Mouse (Mus musculus): ENCODE results near the gene Gas1. TPM values are rescaled to one million over a fixed set of nuclear protein-coding genes. Genes with fewer than 3 reads are reported as not detected.

Gas1 gene
- polyA plus RNA-seq, 1 experiment from 2014 or later = 55.0 TPM

- Histone ChIP-seq H3K9me3 (ENCODE audit: low read length) (peaks cover 19% of the 10 kb centered on the region), H3K4me2 (replicated peaks; ENCODE audit: low read depth, low read length) (no peak overlapping the region), H3K9ac (replicated peaks; ENCODE audit: low read length) (no peak overlapping the region), H3K4me1 (ENCODE audit: insufficient read depth, low read length) (peaks cover 3% of the 10 kb centered on the region; the same call in 1 of the 2 replicates), H3K4me3 (ENCODE audit: low read length) (no peak overlapping the region), H3K36me3 (ENCODE audit: insufficient read depth, low read length) (no peaks in the 10 kb centered on the region), H3K27ac (ENCODE audit: low read length) (no peak overlapping the region), H3K27me3 (ENCODE audit: insufficient read depth, low read length) (0 out of 2 replicates have a peak, but pooled peaks cover 4% of the 10 kb centered on the region)
- no peak for ATAC-seq (ENCODE audit: low FRiP score, low TSS enrichment)
- WGBS = 86% methylated on average over 3 of the region's 3 CpGs
These were observed 23.0 kb downstream of the Gas1 start for GRCm38 (mm10) chr13:60154170-60154569.

DNA sequence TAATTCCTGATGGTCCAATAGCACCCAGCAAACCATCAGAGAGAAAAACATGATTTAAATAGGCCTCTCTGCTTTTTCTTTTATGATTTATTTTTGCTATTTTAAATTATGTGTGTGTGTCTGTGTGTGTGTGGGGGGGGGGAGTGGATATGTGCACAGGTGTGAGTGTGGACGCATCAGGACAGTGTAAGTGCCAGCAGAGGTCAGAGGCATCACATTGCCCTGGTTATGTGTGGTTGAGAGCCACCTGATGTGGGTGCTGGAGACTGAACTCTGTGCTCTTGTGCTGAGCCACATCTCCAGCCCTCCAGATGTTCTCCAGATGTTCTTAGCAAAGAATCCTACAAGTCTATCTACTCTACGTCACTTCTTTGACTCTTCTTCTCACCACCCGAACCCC, 28.9 kb downstream of the Gas1 start:
- H3K4me1 ChIP-seq (ENCODE audit: insufficient read depth, low read length) = peaks cover 18% of the 10 kb centered on the region
- no peak overlapping the region for H3K4me3 ChIP-seq (ENCODE audit: low read length)
- no peak overlapping the region for H3K4me2 ChIP-seq (replicated peaks; ENCODE audit: low read depth, low read length)
- peak; percentile 49; the same call in 1 of the 2 replicates for ATAC-seq (ENCODE audit: low FRiP score, low TSS enrichment)
- 74% methylated on average over 3 of the region's 3 CpGs for WGBS
- H3K27ac ChIP-seq (ENCODE audit: low read length) = no peak overlapping the region
- H3K9ac ChIP-seq (replicated peaks; ENCODE audit: low read length) = no peak overlapping the region
- H3K36me3 ChIP-seq (ENCODE audit: insufficient read depth, low read length) = no peaks in the 10 kb centered on the region
- peaks cover 17% of the 10 kb centered on the region for H3K9me3 ChIP-seq (ENCODE audit: low read length)
- H3K27me3 ChIP-seq (ENCODE audit: insufficient read depth, low read length) = no peaks in the 10 kb centered on the region

DNA sequence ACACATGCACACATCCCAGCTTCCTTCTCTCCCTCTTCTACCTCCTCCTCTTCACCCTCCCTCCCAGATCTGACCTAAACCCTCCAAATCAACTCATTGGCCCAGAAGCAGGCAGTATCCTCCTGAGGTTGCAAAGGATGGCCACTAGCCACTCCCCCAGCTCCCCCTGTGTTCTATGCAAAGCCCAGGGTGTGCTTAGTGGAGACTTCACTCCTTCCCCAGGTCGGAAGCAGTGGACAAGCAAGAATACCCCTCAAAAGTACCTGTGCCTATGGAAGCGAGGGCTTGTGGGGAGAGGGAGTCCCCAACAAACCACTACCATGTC, 29.3 kb downstream of the Gas1 start:
- Histone ChIP-seq H3K27ac (ENCODE audit: low read length) (peak overlapping the region; percentile 82), H3K36me3 (ENCODE audit: insufficient read depth, low read length) (no peaks in the 10 kb centered on the region), H3K4me2 (replicated peaks; ENCODE audit: low read depth, low read length) (peak overlapping the region; percentile 63), H3K9ac (replicated peaks; ENCODE audit: low read length) (no peak overlapping the region; the same call in 1 of the 2 replicates), H3K4me1 (ENCODE audit: insufficient read depth, low read length) (peaks cover 18% of the 10 kb centered on the region), H3K9me3 (ENCODE audit: low read length) (peaks cover 13% of the 10 kb centered on the region), H3K27me3 (ENCODE audit: insufficient read depth, low read length) (no peaks in the 10 kb centered on the region), H3K4me3 (ENCODE audit: low read length) (no peak overlapping the region; the same call in 1 of the 2 replicates)
- peak; percentile 39 for ATAC-seq (ENCODE audit: low FRiP score, low TSS enrichment)
- WGBS = 71% methylated on average over 2 of the region's 2 CpGs

GRCm38 (mm10) chr13:60146994-60147856, 29.9 kb downstream of the Gas1 start:
- Histone ChIP-seq H3K27ac (ENCODE audit: low read length) (peak overlapping the region; percentile 82), H3K4me2 (replicated peaks; ENCODE audit: low read depth, low read length) (peak overlapping the region; percentile 63), H3K9me3 (ENCODE audit: low read length) (peaks cover 12% of the 10 kb centered on the region), H3K27me3 (ENCODE audit: insufficient read depth, low read length) (no peaks in the 10 kb centered on the region), H3K9ac (replicated peaks; ENCODE audit: low read length) (peak overlapping the region; percentile 61), H3K36me3 (ENCODE audit: insufficient read depth, low read length) (no peaks in the 10 kb centered on the region), H3K4me3 (ENCODE audit: low read length) (peak overlapping the region; percentile 36), H3K4me1 (ENCODE audit: insufficient read depth, low read length) (peaks cover 18% of the 10 kb centered on the region)
- ATAC-seq (ENCODE audit: low FRiP score, low TSS enrichment) = peak; percentile 84
- WGBS = 2% methylated on average over 21 of the region's 21 CpGs

GRCm38 (mm10) chr13:60146231-60146630, 30.9 kb downstream of the Gas1 start:
- no peak for ATAC-seq (ENCODE audit: low FRiP score, low TSS enrichment)

DNA sequence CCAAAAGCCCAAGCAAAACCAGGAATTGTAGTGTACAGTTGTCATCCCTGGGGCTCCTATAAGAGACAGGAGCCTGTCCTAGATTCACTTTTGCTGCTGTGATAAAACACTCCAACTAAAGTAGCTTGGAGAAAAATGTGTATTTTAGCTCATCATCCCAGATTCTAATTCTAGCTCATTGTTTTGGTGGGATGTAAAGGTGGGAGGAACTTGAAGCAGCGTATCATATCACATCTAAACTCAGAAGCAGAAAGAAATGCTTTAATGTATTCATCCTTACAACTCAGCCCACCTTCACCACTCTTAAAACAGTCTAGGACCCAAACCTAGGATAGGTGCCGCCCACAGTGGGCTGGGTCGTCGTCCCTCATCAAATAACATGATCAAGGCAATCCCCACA, 40.2 kb downstream of the Gas1 start:
- Histone ChIP-seq H3K9ac (replicated peaks; ENCODE audit: low read length) (no peak overlapping the region), H3K9me3 (ENCODE audit: low read length) (no peaks in the 10 kb centered on the region), H3K4me3 (ENCODE audit: low read length) (no peak overlapping the region), H3K27ac (ENCODE audit: low read length) (no peak overlapping the region), H3K27me3 (ENCODE audit: insufficient read depth, low read length) (no peaks in the 10 kb centered on the region; the same call in 1 of the 2 replicates), H3K4me2 (replicated peaks; ENCODE audit: low read depth, low read length) (no peak overlapping the region), H3K4me1 (ENCODE audit: insufficient read depth, low read length) (peaks cover 19% of the 10 kb centered on the region), H3K36me3 (ENCODE audit: insufficient read depth, low read length) (no peaks in the 10 kb centered on the region)
- ATAC-seq (ENCODE audit: low FRiP score, low TSS enrichment) = no peak
- 93% methylated on average over 4 of the region's 4 CpGs for WGBS

More at GRCm38 (mm10) chr13:60146231-60146630, 30.9 kb downstream of the Gas1 start:
- peak overlapping the region; percentile 50; the same call in 1 of the 2 replicates for H3K27ac ChIP-seq (ENCODE audit: low read length)
- no peak overlapping the region for H3K4me3 ChIP-seq (ENCODE audit: low read length)
- no peaks in the 10 kb centered on the region for H3K27me3 ChIP-seq (ENCODE audit: insufficient read depth, low read length)
- peaks cover 3% of the 10 kb centered on the region; the same call in 1 of the 2 replicates for H3K9me3 ChIP-seq (ENCODE audit: low read length)
- no peaks in the 10 kb centered on the region for H3K36me3 ChIP-seq (ENCODE audit: insufficient read depth, low read length)
- no peak overlapping the region for H3K9ac ChIP-seq (replicated peaks; ENCODE audit: low read length)
- H3K4me1 ChIP-seq (ENCODE audit: insufficient read depth, low read length) = peaks cover 18% of the 10 kb centered on the region
- 37% methylated on average over 3 of the region's 3 CpGs for WGBS
- H3K4me2 ChIP-seq (replicated peaks; ENCODE audit: low read depth, low read length) = no peak overlapping the region

GRCm38 (mm10) chr13:60134439-60134799, 42.7 kb downstream of the Gas1 start:
- ATAC-seq (ENCODE audit: low FRiP score, low TSS enrichment) = no peak
- H3K27ac ChIP-seq (ENCODE audit: low read length) = no peak overlapping the region
- WGBS = 87% methylated on average over 5 of the region's 5 CpGs
- H3K9ac ChIP-seq (replicated peaks; ENCODE audit: low read length) = no peak overlapping the region
- no peak overlapping the region for H3K4me2 ChIP-seq (replicated peaks; ENCODE audit: low read depth, low read length)
- H3K36me3 ChIP-seq (ENCODE audit: insufficient read depth, low read length) = no peaks in the 10 kb centered on the region
- H3K4me1 ChIP-seq (ENCODE audit: insufficient read depth, low read length) = peaks cover 23% of the 10 kb centered on the region
- H3K9me3 ChIP-seq (ENCODE audit: low read length) = no peaks in the 10 kb centered on the region
- no peaks in the 10 kb centered on the region; the same call in 1 of the 2 replicates for H3K27me3 ChIP-seq (ENCODE audit: insufficient read depth, low read length)
- no peak overlapping the region for H3K4me3 ChIP-seq (ENCODE audit: low read length)

DNA sequence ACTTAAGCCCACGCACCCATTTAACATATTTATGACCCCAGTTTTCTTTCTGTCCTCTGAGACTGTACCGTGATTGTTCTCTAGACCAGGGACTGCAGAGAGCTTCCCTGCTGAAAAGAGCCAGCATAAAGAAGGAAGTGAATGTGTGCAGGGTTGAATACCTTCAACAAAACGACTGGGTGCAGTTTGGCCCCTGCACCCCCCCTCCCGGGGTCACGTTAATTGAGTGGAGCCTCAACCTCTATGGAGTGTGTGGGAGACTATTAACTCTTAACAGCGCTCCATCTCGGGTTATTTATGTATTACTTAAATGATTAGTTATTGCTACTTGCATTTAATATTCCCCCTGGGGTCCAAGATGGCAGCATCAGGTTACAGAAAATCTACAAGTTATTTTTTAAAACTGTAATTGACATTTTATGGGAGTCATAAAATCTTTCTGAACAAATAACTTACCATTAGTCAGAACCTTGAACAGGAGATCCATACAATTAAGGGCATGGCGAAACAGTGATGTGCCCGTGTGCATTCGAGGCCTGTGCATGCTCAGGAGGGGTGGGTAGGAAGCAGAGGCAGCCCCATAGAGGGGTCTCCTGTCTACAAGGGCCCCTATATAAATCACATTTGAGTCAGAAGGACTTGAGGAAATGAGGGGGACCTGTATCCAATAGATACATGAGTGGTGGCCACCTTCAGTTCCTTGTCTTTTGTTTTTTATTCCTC, 43.3 kb downstream of the Gas1 start:
- Histone ChIP-seq H3K4me2 (replicated peaks; ENCODE audit: low read depth, low read length) (no peak overlapping the region), H3K4me1 (ENCODE audit: insufficient read depth, low read length) (peaks cover 23% of the 10 kb centered on the region), H3K27ac (ENCODE audit: low read length) (no peak overlapping the region), H3K9ac (replicated peaks; ENCODE audit: low read length) (no peak overlapping the region; the same call in 1 of the 2 replicates), H3K4me3 (ENCODE audit: low read length) (no peak overlapping the region), H3K9me3 (ENCODE audit: low read length) (no peaks in the 10 kb centered on the region), H3K27me3 (ENCODE audit: insufficient read depth, low read length) (no peaks in the 10 kb centered on the region; the same call in 1 of the 2 replicates), H3K36me3 (ENCODE audit: insufficient read depth, low read length) (no peaks in the 10 kb centered on the region)
- ATAC-seq (ENCODE audit: low FRiP score, low TSS enrichment) = no peak
- 21% methylated on average over 10 of the region's 10 CpGs for WGBS

DNA sequence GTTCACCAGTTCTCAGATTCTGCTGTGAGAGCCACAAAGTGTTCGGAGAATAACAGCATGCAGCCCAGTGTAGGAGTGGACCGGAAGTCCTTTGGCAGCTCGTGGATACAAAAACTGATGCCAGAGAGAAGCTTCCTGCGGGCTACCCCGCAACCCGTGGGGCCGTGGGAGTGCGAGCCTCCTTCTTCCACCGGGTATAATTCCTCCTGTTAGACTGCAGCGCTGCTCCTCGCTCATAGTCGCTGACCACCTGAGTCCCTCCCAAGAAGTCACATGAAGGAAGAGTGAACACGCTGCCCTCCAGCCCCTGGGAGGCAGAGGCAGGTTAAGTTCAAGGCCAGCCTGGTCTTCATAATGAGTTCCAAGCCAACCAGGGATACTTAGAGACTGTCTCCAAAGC, 45.4 kb downstream of the Gas1 start:
- H3K4me1 ChIP-seq (ENCODE audit: insufficient read depth, low read length) = peaks cover 23% of the 10 kb centered on the region
- no peaks in the 10 kb centered on the region for H3K36me3 ChIP-seq (ENCODE audit: insufficient read depth, low read length)
- H3K4me2 ChIP-seq (replicated peaks; ENCODE audit: low read depth, low read length) = no peak overlapping the region
- H3K9me3 ChIP-seq (ENCODE audit: low read length) = no peaks in the 10 kb centered on the region
- H3K9ac ChIP-seq (replicated peaks; ENCODE audit: low read length) = no peak overlapping the region
- no peak overlapping the region for H3K4me3 ChIP-seq (ENCODE audit: low read length)
- H3K27ac ChIP-seq (ENCODE audit: low read length) = no peak overlapping the region
- no peak for ATAC-seq (ENCODE audit: low FRiP score, low TSS enrichment)
- H3K27me3 ChIP-seq (ENCODE audit: insufficient read depth, low read length) = no peaks in the 10 kb centered on the region
- WGBS = 33% methylated on average over 13 of the region's 13 CpGs

DNA sequence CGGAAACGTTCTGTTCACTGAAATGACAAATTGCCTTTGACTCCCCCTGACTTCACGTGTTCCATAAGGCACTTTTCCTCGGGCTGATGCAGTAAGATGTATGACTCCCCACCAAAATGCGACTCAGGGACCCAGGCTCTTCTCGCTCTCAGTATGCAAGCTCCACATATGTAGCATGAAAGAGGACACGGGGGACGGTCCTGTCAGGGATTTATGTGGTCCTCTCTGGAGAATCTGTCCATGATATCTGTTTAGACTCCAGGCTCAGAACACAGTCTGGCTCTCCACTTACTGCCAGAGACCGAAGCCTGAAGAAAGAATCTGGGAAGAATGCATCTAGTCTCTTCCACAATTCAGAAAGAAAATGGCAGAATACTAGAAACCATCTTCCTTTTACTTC, 47.6 kb downstream of the Gas1 start:
- Histone ChIP-seq H3K27me3 (ENCODE audit: insufficient read depth, low read length) (no peaks in the 10 kb centered on the region), H3K27ac (ENCODE audit: low read length) (no peak overlapping the region), H3K4me2 (replicated peaks; ENCODE audit: low read depth, low read length) (no peak overlapping the region), H3K9ac (replicated peaks; ENCODE audit: low read length) (no peak overlapping the region), H3K4me1 (ENCODE audit: insufficient read depth, low read length) (peaks cover 41% of the 10 kb centered on the region), H3K36me3 (ENCODE audit: insufficient read depth, low read length) (no peaks in the 10 kb centered on the region), H3K9me3 (ENCODE audit: low read length) (no peaks in the 10 kb centered on the region), H3K4me3 (ENCODE audit: low read length) (no peak overlapping the region)
- WGBS = 28% methylated on average over 9 of the region's 9 CpGs
- ATAC-seq (ENCODE audit: low FRiP score, low TSS enrichment) = no peak
